In genomic region chr16:35652706-35653105, GRCm38 (mm10) we compare ENCODE assay signal across 22 mouse cellular contexts.
DNase-seq lines count a peak whose midpoint lies in the region; ATAC-seq and TF ChIP-seq lines count a peak whose summit lies in the region.
"Had no signal": no experiment of that assay in that cellular context is flagged by ENCODE, and none has a peak within 500 bp of the region (broad histone marks: within the 10 kb centered on the region; RNA-seq: fewer than 3 reads in every experiment).

No protein-coding gene starts in this region.

- H3K9me3 ChIP-seq in forebrain, postnatal 0 days (ENCODE audit: low read length), result no peaks in the 10 kb centered on the region
- H3K9me3 ChIP-seq: embryonic facial prominence, embryonic 15.5 days; limb, embryonic 15.5 days; midbrain, embryonic 15.5 days; neural tube, embryonic 13.5 days; stomach, embryonic 15.5 days had no signal

- no peak overlapping the region for H3K27ac ChIP-seq in gastrocnemius, adult 2 months
- no peak overlapping the region for H3K27ac ChIP-seq in forebrain, postnatal 0 days (ENCODE audit: low read depth, low read length)
- H3K27ac ChIP-seq in heart, adult 2 months, result no peak overlapping the region
- H3K27ac ChIP-seq: embryonic facial prominence, embryonic 15.5 days; limb, embryonic 15.5 days; macrophage; midbrain, embryonic 15.5 days; neural tube, embryonic 13.5 days; stomach, embryonic 15.5 days had no signal

- H3K27me3 ChIP-seq in forebrain, postnatal 0 days (ENCODE audit: insufficient read depth, low read length), result no peaks in the 10 kb centered on the region
- H3K27me3 ChIP-seq in heart, adult 2 months (ENCODE audit: control insufficient read depth, insufficient read depth, low read length), result no peaks in the 10 kb centered on the region
- H3K27me3 ChIP-seq: midbrain, embryonic 15.5 days; stomach, embryonic 15.5 days had no signal

- no peak for TF ChIP-seq EP300 in heart, adult 2 months (IDR thresholded peaks at IDR 0.05; ENCODE audit: insufficient read depth, low read depth, low read length)

- no peaks in the 10 kb centered on the region for H3K36me3 ChIP-seq in forebrain, postnatal 0 days (ENCODE audit: insufficient read depth)
- H3K36me3 ChIP-seq in heart, adult 2 months (ENCODE audit: control insufficient read depth, insufficient read depth, low read length), result no peaks in the 10 kb centered on the region
- H3K36me3 ChIP-seq: embryonic facial prominence, embryonic 15.5 days; limb, embryonic 15.5 days; midbrain, embryonic 15.5 days; stomach, embryonic 15.5 days had no signal

- 88% methylated on average over 3 of the region's 3 CpGs for WGBS in forebrain, postnatal 0 days
- WGBS in heart, adult 2 months, result 77% methylated on average over 3 of the region's 3 CpGs

- no peaks in the 10 kb centered on the region for H3K4me1 ChIP-seq in forebrain, postnatal 0 days (ENCODE audit: insufficient read depth)
- H3K4me1 ChIP-seq in heart, adult 2 months (ENCODE audit: control insufficient read depth, insufficient read depth, low read length), result no peaks in the 10 kb centered on the region
- H3K4me1 ChIP-seq: embryonic facial prominence, embryonic 15.5 days; limb, embryonic 15.5 days; midbrain, embryonic 15.5 days; stomach, embryonic 15.5 days had no signal

- intact Hi-C loops in gastrocnemius, adult 2 months (cut with DNase I), result no loop called here
- intact Hi-C loops in gastrocnemius, postnatal 36 days (cut with DNase I), result no loop called here
- intact Hi-C loops in heart, adult 2 months (cut with DNase I), result no loop called here
- intact Hi-C loops in heart, postnatal 36 days (cut with DNase I), result no loop called here

- no peak for TF ChIP-seq CTCF in gastrocnemius, adult 2 months (IDR thresholded peaks at IDR 0.05)
- no peak for TF ChIP-seq CTCF in forebrain, postnatal 0 days (IDR thresholded peaks at IDR 0.05; ENCODE audit: low read depth)
- TF ChIP-seq CTCF in heart, adult 2 months (IDR thresholded peaks at IDR 0.05), result no peak

- ATAC-seq in forebrain, postnatal 0 days, result no peak
- ATAC-seq: activated CD4-positive, CD25-positive, alpha-beta regulatory T cell, adult 4 months; intestine, embryonic 16.5 days; lung, postnatal 0 days; midbrain, embryonic 15.5 days had no signal

- no peaks in the 10 kb centered on the region for H3K79me2 ChIP-seq in heart, adult 2 months (replicated peaks; ENCODE audit: control insufficient read depth, insufficient read depth, low read length)

- peak; percentile 48 for DNase-seq in gastrocnemius, adult 2 months
- DNase-seq in gastrocnemius, postnatal 36 days, result no peak
- peak; percentile 62 to 65 for DNase-seq in adrenal gland, postnatal 36 days
- DNase-seq in cerebellum, adult 18-20 months, result peak; percentile 62 to 64
- DNase-seq in cerebellum, postnatal 14 days, result peak; percentile 44 to 72
- no peak for DNase-seq in forebrain, postnatal 0 days
- DNase-seq in heart, adult 2 months, result no peak
- DNase-seq in heart, postnatal 36 days, result no peak
- DNase-seq: gastrocnemius, postnatal 14 days; kidney, adult 9 months; kidney, postnatal 36 days; retina, postnatal 1 day; thymus, postnatal 25 days had no signal

- H3K4me3 ChIP-seq in gastrocnemius, adult 2 months, result no peak overlapping the region
- H3K4me3 ChIP-seq in forebrain, postnatal 0 days (ENCODE audit: low read depth, low read length), result no peak overlapping the region
- no peak overlapping the region for H3K4me3 ChIP-seq in heart, adult 2 months
- H3K4me3 ChIP-seq: embryonic facial prominence, embryonic 15.5 days; limb, embryonic 15.5 days; midbrain, embryonic 15.5 days; neural tube, embryonic 13.5 days; stomach, embryonic 15.5 days had no signal

- TF ChIP-seq POLR2A in heart, adult 2 months (IDR thresholded peaks at IDR 0.05; ENCODE audit: insufficient read depth, low read depth, low read length), result no peak

- no peak overlapping the region for H3K4me2 ChIP-seq in forebrain, postnatal 0 days (ENCODE audit: low read depth)
- H3K4me2 ChIP-seq: embryonic facial prominence, embryonic 15.5 days; limb, embryonic 15.5 days; midbrain, embryonic 15.5 days; neural tube, embryonic 13.5 days; stomach, embryonic 15.5 days had no signal

- H3K9ac ChIP-seq in forebrain, postnatal 0 days, result no peak overlapping the region
- H3K9ac ChIP-seq in heart, adult 2 months (ENCODE audit: low read depth, low read length), result no peak overlapping the region
- H3K9ac ChIP-seq: embryonic facial prominence, embryonic 15.5 days; limb, embryonic 15.5 days; midbrain, embryonic 15.5 days; neural tube, embryonic 13.5 days; stomach, embryonic 15.5 days had no signal

Comparison
In these comparisons a context has a peak if more than half of its experiments do, and no peak if none do; other contexts are left out.
1. DNase-seq: peak in gastrocnemius, adult 2 months (single experiment), adrenal gland, postnatal 36 days (2 of 2), cerebellum, adult 18-20 months (2 of 2) and cerebellum, postnatal 14 days (2 of 2); none in gastrocnemius, postnatal 36 days (0 of 2), forebrain, postnatal 0 days (single experiment), heart, adult 2 months (0 of 2) and heart, postnatal 36 days (0 of 2).